Mouse (Mus musculus) layer of hippocampus, adult 8-10 months (tissue): ENCODE measurements around the gene Rell1. TPM values are rescaled to one million over a fixed set of nuclear protein-coding genes. Genes with fewer than 3 reads are reported as not detected.

Experiments
- DNase-seq, 2 experiments: peaks; one replicate each; pipeline ENCODE4 v3.0.0; 2022; ENCODE audit warnings: low spot score in 2 of 2
- total RNA-seq, 4 experiments: library from RNA; stranded (reverse); gene quantifications; 2 replicates each; pipeline ENCODE4 v1.2.4; 2022

The Rell1 gene
- 10 to 100 TPM; 10.5 to 13.3 (median 11.8) TPM for total RNA-seq

DNA sequence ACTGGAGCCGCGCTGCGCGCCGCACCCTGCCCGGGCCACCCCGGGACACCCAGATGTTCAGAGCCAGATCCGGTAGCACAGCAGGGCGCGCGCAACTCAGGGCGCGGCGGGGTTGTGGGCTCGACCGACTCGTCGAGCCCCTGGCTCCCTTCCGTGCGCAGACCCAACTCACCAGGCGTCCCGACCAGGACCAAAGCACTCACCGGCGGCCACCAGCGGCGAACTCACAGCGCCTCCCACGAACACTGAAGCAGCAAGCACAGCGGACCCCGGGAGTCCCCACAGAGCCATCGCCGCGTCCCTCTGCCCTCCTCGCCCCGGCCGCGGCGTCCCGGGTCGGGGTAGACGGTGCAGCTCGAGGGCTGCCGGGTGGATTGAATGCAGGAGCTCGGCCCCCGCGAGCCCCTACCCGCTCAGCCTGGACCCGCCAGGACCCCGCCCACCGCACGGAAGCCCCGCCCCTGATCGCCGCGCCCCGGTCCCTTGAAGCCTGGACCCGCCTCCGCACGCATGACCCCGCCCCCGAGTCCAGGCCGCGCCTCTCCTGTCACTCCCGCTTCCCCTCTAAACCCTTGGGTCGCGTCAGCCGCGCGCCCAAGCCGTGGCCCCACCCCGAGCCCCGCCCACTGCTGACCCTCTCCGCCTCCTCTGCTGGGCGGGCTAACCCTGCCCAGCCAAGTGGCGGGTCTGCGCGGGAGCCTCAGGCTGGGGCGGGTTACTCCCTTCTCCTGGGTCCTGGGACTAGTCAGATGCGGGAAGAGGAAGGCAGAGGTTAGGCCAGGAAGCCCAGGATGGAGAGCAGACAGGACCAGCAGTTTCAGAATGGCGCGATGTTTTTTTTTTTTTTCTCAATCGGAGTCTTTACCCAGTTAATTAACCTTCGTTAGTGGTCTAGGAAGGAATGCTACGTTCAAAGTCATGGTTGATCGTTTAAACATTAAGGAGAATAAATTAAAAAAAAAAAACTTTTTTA, at the start of gene Rell1:
Gene Rell1, minus strand, starts transcription at position 455 of the 973 bp plus-strand sequence.
- peak; percentile 84 to 88 for DNase-seq

GRCm38 (mm10) chr5:64012596-64013366, 44.1 kb upstream of the Rell1 start:
- DNase-seq, result no peak

DNA sequence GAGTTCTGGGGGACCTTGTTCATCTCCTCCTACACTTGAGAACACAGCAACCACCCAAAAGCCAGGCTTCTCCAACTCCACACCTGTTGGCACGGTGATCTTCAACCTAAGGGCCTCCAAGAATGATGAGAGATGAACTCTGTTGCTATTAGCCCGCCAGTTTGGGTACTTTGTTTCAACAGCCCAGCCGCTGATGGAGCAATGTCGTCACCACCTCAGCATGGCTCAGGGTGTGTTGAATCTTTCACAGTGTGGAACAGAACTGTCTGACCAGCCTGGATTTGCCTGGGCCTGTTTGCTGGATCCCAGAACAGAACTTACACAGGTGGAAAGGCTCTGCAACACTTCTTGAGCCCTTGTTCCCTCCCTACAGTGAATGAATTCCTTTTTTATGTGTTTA, 37.9 kb upstream of the Rell1 start:
- DNase-seq, result no peak

DNA sequence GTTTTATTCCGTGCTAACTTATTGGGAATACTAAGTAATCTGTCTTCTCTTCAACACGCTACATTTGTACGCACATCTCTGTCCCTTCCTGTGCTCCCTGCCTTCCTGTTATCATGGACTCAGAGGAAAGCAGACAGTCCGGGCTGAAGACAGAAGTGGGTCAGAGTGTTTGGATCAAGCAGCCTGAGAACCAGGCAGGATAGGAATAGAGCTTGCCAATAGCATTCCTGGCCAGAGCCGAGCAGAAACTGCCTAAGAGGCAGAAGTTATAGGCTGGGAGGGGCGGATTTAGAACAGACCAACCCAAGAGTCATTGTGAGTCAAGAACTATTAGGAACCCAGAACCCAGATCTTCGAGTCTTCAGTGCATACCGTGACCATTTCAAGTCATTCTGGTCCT, 34.6 kb upstream of the Rell1 start:
- no peak for DNase-seq

- DNase-seq, result no peak
These were observed 25.2 kb upstream of the Rell1 start for GRCm38 (mm10) chr5:63993865-63994264.

GRCm38 (mm10) chr5:63990675-63991074, 22.0 kb upstream of the Rell1 start:
- DNase-seq, result no peak

DNA sequence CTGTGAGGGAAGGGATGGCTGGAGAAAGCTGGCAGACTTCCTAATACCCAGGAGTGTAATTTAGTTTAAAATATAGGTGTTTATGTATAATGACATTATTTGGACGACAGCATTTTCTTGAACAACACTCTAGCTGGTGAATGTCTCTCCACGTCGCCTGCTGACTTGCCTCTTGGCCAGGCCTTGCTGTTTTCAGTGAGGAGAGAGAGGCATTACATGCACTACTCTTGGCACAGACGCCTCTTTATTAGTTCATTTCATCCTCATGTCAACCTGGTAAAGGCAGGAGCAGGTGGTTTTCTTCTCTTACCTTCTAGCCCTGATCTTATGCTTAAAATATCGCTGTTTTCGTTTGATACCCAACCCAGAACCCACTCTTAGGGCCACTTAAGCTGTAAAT, 17.6 kb upstream of the Rell1 start:
- no peak for DNase-seq

- DNase-seq, result no peak
These were observed 13.6 kb upstream of the Rell1 start for GRCm38 (mm10) chr5:63982296-63982695.

DNA sequence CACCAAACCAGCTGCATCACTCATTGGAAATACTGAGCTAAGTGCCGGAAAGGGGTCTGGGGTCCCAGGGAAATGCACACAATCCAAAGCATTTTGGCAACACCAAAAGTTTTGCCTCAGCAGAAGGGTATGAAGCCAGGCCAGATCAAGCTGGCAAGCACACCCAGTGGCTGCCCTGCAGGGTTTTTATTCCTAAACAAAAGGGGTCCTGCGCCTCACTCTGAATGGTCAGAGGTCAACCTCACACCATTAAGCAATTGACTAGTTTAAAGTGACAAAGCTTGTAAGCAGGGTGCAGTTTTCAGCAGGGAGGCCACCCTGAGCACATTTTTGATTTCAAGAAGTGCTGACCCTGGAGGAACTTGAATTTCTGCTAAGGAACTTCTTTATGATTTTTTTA, 2.3 kb upstream of the Rell1 start:
- no peak for DNase-seq

GRCm38 (mm10) chr5:63970281-63970732, 1.6 kb upstream of the Rell1 start:
- DNase-seq, result no peak

- DNase-seq, result no peak
These were observed 897 bp upstream of the Rell1 start for GRCm38 (mm10) chr5:63969476-63970112.

DNA sequence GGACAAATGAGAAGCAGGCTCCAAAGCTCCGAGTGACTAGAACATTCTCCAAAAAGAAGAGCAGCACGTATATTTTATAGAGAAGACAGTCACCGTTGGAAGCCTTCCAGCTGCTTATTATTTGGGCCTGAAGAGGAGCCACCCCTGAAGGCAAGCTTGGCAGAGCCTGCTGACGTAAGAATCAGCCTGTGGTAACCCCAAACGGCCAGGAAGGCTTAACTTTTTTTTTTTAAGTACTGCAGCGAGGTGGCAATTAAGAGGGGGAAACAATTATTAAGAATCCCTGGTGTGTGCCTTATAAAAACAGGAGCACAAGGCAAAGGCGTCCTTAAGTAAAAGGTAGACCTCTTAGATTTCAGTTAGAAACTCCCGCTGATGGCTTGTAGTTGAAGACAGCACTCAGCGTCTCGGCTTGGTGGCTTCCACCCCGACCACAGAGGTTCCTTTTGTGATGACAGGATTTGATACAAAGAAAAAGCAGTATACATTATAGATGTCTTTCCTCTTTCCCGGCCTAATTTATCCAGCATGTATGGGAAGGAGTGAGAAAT, 1.0 kb downstream of the Rell1 start:
- DNase-seq, result no peak

DNA sequence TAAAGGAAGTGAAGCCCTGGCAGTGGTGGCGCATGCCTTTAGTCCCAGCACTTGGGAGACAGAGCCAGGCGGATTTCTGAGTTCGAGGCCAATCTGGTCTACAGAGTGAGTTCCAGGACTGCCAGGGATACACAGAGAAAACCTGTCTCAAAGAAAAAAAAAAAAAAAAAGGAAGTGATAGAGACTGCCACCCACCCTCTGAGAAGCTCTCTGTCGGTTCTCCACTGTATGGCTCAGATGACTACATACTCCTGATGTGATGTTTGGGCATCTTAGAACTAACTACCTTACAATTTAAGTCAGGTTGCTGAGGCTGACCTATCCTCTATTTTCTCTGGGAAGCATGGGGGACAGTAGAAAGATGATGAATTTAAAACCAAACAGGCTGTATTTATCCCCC, 2.3 kb downstream of the Rell1 start:
- DNase-seq, result no peak

GRCm38 (mm10) chr5:63965946-63966345, 2.8 kb downstream of the Rell1 start:
- no peak for DNase-seq

GRCm38 (mm10) chr5:63964576-63964975, 4.1 kb downstream of the Rell1 start:
- DNase-seq, result no peak

DNA sequence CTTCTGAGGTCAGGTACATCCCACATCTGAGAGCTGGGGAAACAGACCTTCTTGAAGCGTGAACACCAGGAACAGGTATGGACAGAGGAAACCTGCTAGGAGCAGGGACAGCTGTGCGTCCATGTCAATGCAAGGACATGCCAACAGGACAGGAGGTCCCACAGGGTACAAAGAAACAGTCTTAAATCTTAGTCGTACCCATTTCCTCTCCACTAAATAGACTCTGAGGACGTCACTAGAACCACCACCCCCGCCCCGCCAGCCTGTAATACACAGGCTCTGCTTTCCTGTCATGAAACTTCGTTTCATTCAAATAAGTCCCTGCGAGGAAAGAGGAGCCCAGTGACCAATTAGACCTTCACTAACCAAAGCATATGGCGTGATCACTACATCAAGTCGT, 7.0 kb downstream of the Rell1 start:
- no peak for DNase-seq

DNA sequence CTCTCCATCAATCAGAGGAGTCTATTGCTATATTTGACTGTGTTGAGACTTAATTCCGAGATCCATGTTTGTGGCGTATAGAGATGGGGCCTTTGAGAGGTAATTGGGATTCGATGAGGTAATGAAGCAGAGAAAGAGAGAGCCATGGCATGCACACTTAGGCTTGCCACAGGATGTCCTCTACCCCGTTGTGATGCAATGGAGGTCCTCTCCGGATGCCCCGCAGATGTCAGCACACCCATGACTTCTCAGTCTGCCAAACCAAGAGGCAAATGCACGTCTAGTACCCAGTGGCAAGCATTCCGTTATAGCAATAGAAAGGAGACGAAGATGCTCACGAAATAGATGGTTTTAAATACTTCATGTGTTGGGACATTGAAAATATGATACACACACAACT, 8.1 kb downstream of the Rell1 start:
- no peak for DNase-seq

DNA sequence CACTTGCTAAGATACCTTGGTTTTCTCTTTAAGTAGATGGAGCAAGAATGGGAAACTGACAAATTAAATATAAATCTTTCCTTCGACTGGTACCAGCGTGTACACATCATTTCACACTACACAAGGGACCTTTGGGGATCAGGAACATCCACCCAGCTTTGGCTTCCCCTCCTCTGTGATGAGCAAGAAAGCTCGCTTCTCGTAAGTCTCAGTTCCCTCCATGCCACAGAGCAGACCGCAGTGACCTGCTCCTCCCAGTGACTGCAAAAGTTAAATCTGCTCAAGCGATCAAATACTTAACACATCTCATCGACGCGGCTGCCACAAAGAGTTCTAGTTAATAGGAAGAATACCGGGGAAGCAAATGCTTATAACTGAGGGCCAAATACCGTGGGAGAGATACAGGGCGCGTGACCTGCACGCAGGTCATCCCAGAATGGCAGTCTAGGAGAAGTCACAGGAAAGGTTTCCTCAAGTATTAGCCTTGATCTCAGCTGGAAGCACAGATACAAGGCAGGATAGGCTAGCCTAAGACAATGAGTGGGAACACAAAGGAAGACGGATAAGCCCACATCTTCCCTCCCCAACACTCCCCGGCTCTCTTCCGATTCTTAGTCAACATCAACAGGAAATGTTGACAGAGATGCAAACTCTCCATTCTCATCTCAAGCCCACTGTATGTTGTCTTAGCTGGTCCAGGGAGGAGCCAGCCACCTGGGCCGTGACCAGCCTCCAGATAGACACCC, 9.6 kb downstream of the Rell1 start:
- no peak for DNase-seq

- no peak for DNase-seq
These were observed 11.1 kb downstream of the Rell1 start for GRCm38 (mm10) chr5:63957607-63958006.

DNA sequence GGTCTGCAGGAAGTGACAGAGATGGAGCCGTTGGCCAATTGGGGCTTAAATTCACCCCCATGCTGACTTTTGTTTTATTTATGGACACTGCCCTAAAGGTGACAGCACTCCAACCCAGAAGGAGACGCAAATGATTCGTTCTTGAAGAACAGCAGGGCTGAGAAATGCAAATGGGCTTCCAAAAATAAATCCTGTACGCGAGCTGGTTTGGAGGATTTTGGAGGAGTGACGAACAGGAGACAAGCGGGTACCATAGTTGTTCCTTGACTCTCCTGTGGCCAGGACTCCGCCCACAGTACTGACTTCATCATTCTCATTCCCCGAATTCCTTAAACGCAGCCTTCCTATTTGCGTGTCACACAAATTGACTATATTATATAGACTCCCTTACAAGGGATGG, 12.3 kb downstream of the Rell1 start:
- no peak for DNase-seq
